Mouse (Mus musculus) embryonic facial prominence, embryonic 12.5 days (tissue): ENCODE data around the gene 1700025G04Rik. TPM values are rescaled to one million over a fixed set of nuclear protein-coding genes. Genes with fewer than 3 reads are reported as not detected.

Source experiments
- ATAC-seq: fragments of 200-750 bp; cut with Nextera tagmentation; 2 replicates; pipeline ENCODE4 v1.8.0; 2017; ENCODE audit not compliant: insufficient number of reproducible peaks, insufficient read depth, low FRiP score, low TSS enrichment
- H3K27ac ChIP-seq: fragments of 300-500 bp; sonication (generic); 2 replicates; pipeline ENCODE4 v1.5.1; 2016; ENCODE audit warnings: mild to moderate bottlenecking
- H3K27me3 ChIP-seq: fragments of 300-500 bp; sonication (generic); 2 replicates; pipeline ENCODE4 v1.6.1; 2016; ENCODE audit warnings: mild to moderate bottlenecking, moderate library complexity
- H3K36me3 ChIP-seq: fragments of 300-500 bp; sonication (generic); 2 replicates; pipeline ENCODE4 v1.6.1; 2016; ENCODE audit warnings: mild to moderate bottlenecking
- H3K4me1 ChIP-seq: fragments of 300-500 bp; sonication (generic); 2 replicates; pipeline ENCODE4 v1.6.1; 2016
- H3K4me2 ChIP-seq: fragments of 300-500 bp; sonication (generic); replicated peaks from 2 replicates; pipeline ENCODE4 v1.6.1; 2016; ENCODE audit warnings: mild to moderate bottlenecking, moderate library complexity
- H3K4me3 ChIP-seq: fragments of 300-500 bp; sonication (generic); 2 replicates; pipeline ENCODE4 v1.5.1; 2016; ENCODE audit warnings: mild to moderate bottlenecking
- H3K9ac ChIP-seq: fragments of 300-500 bp; sonication (generic); 2 replicates; pipeline ENCODE4 v1.6.1; 2016; ENCODE audit warnings: mild to moderate bottlenecking, moderate library complexity
- H3K9me3 ChIP-seq: fragments of 300-500 bp; sonication (generic); 2 replicates; pipeline ENCODE4 v1.6.1; 2016; ENCODE audit warnings: mild to moderate bottlenecking, moderate library complexity
- WGBS: fragments of 180-500 bp; shearing (Covaris S2); methylation state at CpG from one replicate; pipeline ENCODE4 v1.1.7; 2016; 5-methylcytosine and 5-hydroxymethylcytosine counted together
- polyA plus RNA-seq: library from polyadenylated mRNA; unstranded; fragments of >200 nt; fragmentation: Nextera tagmentation; extraction: Ambion mirVana; gene quantifications from 2 replicates; pipeline ENCODE4 v1.2.1, GENCODE M21; 2016

The 1700025G04Rik gene
- polyA plus RNA-seq, 1 experiment from 2014 or later = 34.7 TPM

DNA sequence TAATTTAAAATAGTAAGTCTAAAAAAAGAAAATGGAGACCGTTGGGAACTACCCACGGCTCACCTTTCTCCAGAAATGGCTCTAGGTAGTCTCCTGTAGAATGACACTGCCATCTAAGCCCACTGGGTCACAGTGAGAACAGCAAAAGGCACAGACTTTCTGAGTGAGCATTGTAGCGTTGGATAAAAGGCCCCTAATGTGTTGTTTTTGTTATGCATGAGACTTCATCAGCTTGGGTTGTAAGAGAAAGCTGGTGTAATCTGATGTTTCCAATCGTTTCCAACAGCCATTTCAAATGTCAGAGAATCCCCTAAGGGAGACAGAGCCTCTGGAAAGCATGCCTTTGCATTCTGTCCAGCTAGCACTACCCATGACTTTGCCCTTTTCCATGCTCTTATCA, 19.5 kb downstream of the 1700025G04Rik start:
- ATAC-seq = no peak
- Histone ChIP-seq H3K27ac (no peak overlapping the region), H3K27me3 (no peaks in the 10 kb centered on the region), H3K4me3 (no peak overlapping the region), H3K9me3 (no peaks in the 10 kb centered on the region), H3K4me2 (no peak overlapping the region), H3K4me1 (0 out of 2 replicates have a peak, but pooled peaks cover 2% of the 10 kb centered on the region), H3K36me3 (no peaks in the 10 kb centered on the region), H3K9ac (no peak overlapping the region)
- 65% methylated on average over 4 of the region's 4 CpGs for WGBS

DNA sequence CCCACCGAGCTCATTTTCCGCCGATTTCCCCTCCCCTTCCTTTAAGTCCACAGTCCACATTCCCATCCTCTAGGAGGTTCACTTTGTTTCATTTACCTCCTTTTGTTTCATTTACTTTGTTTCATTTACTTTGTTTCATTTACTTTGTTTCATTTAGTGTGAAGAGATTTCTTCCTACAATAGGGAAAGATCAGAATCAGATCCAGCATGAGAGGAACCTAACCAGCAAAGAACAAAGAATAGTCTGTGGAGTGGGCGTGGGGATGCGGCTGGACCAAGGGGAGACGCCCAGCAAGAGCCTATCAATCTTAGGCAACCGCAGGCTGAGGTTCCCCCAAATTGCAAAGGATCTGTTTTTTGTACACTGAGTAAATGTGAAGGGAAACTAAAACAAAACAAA, 20.2 kb downstream of the 1700025G04Rik start:
- no peaks in the 10 kb centered on the region for H3K27me3 ChIP-seq
- 70% methylated on average over 7 of the region's 7 CpGs for WGBS
- no peak overlapping the region for H3K27ac ChIP-seq
- 0 out of 2 replicates have a peak, but pooled peaks cover 2% of the 10 kb centered on the region for H3K4me1 ChIP-seq
- H3K4me3 ChIP-seq = no peak overlapping the region
- no peaks in the 10 kb centered on the region for H3K9me3 ChIP-seq
- no peak for ATAC-seq
- no peaks in the 10 kb centered on the region for H3K36me3 ChIP-seq
- no peak overlapping the region for H3K9ac ChIP-seq
- H3K4me2 ChIP-seq = no peak overlapping the region

DNA sequence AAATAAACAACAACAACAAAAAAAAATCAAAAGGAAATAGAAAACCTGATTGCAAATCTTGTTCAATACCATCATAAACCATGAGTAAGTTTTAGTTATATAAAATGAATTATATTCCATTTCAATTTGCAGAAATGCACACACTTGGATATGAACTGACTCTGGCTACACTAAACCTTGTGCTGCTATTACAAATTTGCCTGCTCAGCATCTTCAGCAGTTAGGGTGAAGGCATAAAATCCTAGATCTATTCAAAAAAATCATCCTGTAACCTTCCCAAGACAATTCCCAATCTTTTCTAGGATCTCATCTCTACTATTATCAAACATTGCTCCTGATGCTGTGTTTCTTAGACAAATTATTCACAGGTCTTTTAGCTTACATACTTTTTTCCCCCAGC, 22.0 kb downstream of the 1700025G04Rik start:
- no peaks in the 10 kb centered on the region for H3K27me3 ChIP-seq
- H3K4me2 ChIP-seq = no peak overlapping the region
- H3K4me3 ChIP-seq = no peak overlapping the region
- H3K36me3 ChIP-seq = no peaks in the 10 kb centered on the region
- no peaks in the 10 kb centered on the region for H3K9me3 ChIP-seq
- H3K9ac ChIP-seq = no peak overlapping the region
- ATAC-seq = no peak
- H3K4me1 ChIP-seq = peaks cover 5% of the 10 kb centered on the region; the same call in 1 of the 2 replicates
- no peak overlapping the region for H3K27ac ChIP-seq

DNA sequence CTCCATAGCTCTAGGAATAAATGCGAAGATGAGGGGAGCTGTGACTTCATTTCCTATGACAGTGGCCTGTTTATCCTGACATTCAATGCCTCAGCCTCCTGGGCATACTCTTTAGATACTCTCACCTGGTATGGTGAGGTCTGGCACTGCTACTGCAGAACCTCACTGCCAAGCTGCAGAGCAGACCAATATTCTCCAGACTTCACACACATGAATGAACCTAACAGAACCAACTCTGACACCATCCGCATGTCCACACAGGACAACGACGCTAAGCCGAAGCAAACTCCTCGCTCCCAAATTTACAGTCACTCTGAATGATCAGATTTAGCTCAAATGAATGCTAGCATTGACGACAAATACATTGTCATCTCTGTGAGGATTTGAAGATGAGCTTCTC, 24.4 kb downstream of the 1700025G04Rik start:
- Histone ChIP-seq H3K4me1 (peaks cover 5% of the 10 kb centered on the region; the same call in 1 of the 2 replicates), H3K9me3 (no peaks in the 10 kb centered on the region), H3K4me2 (no peak overlapping the region), H3K4me3 (no peak overlapping the region), H3K27me3 (no peaks in the 10 kb centered on the region), H3K9ac (no peak overlapping the region), H3K36me3 (no peaks in the 10 kb centered on the region), H3K27ac (no peak overlapping the region)
- WGBS = 97% methylated on average over 7 of the region's 7 CpGs
- no peak for ATAC-seq

DNA sequence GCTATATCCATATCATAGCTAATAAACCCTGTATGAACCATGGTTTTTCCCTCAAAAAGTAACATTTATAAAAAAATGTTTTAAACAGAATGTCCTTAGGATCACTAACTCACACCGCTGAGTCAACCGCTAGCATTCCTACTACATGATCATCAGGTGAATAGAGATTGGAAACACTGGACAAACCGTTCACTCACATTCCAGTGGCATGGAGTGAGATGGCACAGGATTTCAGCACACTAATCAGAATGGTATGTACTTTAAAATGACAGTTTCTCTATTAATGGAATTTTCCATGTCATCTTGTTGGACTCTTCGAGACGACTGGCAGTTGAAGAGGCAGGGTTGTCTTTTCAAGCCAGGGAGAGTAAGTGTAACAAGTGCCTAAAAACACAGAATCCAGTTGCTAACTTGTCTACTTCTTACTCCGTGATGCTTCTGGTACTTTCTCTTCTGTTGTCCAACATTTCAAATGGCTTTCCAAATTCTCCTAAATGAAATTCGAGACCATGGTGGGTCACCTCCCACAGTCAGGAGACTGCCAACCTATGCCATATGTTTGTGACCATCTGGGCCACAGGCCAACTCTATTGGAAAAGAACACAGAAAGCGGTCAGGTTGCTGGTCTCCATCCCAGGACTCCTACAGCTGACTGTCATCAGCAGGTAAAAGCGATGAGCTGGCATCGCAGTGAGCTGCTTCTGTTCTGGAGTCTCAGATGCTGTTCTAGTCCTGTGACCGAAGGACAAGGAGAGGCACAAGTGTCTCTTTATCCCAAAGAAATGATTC, 26.4 kb downstream of the 1700025G04Rik start:
- H3K36me3 ChIP-seq = no peaks in the 10 kb centered on the region
- H3K9me3 ChIP-seq = no peaks in the 10 kb centered on the region
- no peak overlapping the region for H3K4me3 ChIP-seq
- no peaks in the 10 kb centered on the region for H3K27me3 ChIP-seq
- no peak overlapping the region for H3K4me2 ChIP-seq
- H3K9ac ChIP-seq = no peak overlapping the region
- WGBS = 90% methylated on average over 11 of the region's 11 CpGs
- ATAC-seq = no peak
- no peak overlapping the region for H3K27ac ChIP-seq
- H3K4me1 ChIP-seq = peaks cover 3% of the 10 kb centered on the region; the same call in 1 of the 2 replicates

DNA sequence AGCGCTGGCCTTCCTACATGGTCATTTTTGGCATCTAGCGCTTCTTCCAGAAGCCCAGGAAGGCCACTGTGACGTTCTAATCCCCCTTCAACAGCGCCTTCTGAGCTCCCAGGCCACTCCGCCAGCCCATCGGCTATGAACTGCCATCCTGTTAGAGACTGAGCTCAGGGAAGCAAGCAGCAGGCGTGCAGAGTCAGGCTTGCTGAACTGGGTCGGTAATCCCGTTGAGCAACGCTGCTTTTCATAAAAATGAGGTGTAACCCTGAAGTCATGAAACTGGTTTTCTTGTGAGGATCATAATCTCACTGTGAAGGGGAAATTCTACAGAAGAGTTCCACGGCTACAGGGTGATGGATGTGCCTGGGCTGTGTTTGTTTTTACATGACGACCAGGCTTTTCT, 28.2 kb downstream of the 1700025G04Rik start:
- no peaks in the 10 kb centered on the region for H3K27me3 ChIP-seq
- no peak for ATAC-seq
- H3K9me3 ChIP-seq = no peaks in the 10 kb centered on the region
- no peaks in the 10 kb centered on the region for H3K36me3 ChIP-seq
- no peak overlapping the region for H3K4me2 ChIP-seq
- H3K9ac ChIP-seq = no peak overlapping the region
- WGBS = 81% methylated on average over 12 of the region's 12 CpGs
- peaks cover 3% of the 10 kb centered on the region; the same call in 1 of the 2 replicates for H3K4me1 ChIP-seq
- H3K4me3 ChIP-seq = no peak overlapping the region
- H3K27ac ChIP-seq = no peak overlapping the region

DNA sequence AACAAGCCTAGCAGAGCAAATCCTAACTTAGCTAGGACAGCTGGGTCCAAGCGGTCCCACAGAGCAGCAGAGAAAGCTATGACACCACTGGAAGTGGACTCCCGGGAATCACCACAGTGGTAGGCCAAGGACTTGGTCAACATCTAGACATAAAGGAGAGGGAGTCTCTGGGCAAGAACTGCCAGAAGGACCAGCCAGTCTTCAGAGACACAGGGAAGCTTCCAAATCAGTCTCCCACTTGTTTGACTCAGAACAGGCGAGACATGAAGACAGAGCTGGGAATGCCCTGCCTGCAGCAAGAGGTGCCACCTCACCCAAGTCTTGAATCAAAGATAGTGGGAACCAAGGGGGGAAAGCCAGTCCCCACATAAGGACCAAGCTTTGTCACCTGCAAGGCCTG, 29.7 kb downstream of the 1700025G04Rik start:
- no peaks in the 10 kb centered on the region for H3K9me3 ChIP-seq
- WGBS = 86% methylated on average over 3 of the region's 3 CpGs
- H3K27ac ChIP-seq = no peak overlapping the region
- H3K4me3 ChIP-seq = no peak overlapping the region
- peaks cover 3% of the 10 kb centered on the region; the same call in 1 of the 2 replicates for H3K4me1 ChIP-seq
- no peak for ATAC-seq
- H3K36me3 ChIP-seq = no peaks in the 10 kb centered on the region
- H3K4me2 ChIP-seq = no peak overlapping the region
- H3K9ac ChIP-seq = no peak overlapping the region
- no peaks in the 10 kb centered on the region for H3K27me3 ChIP-seq

DNA sequence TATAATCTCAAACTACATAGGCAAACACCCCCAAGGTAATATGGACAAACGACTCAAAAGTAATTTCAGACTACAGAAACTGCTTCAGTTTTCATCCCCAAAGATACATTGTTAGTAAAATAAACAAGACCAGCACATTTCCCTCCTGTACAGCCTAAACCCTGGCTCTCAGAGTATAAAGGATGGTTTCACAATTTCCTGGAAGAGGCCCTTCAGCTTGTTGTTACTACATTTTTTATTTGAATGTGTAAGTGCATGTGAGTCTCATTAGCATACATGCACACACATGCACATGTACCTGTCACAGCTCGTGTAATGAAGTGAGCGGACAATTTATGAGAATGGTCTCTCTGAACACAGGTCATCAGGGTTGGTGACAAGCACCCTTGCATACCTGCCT, 31.1 kb downstream of the 1700025G04Rik start:
- no peak overlapping the region for H3K4me2 ChIP-seq
- 78% methylated on average over 3 of the region's 3 CpGs for WGBS

DNA sequence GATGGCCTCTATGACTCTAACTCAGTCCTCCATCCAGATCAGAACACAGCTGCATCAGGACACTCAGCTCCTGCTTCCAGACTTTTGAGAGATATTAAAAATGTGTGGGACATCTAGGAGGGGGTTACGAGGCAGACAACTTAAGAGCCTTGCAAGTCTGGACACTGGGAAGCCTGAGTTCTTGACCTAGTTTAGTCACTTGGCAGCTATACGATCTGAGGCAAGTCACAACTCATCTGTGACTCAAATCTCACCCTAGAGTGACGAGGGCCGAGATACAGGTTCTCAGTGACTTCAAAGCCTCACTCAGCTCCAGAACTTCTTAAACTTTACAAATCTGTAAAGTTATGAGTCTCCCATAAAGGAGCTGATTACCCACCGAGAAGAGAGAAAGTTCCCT, 36.8 kb downstream of the 1700025G04Rik start:
- H3K4me3 ChIP-seq = no peak overlapping the region
- ATAC-seq = no peak
- H3K36me3 ChIP-seq = no peaks in the 10 kb centered on the region
- 83% methylated on average over 5 of the region's 5 CpGs for WGBS
- no peak overlapping the region for H3K27ac ChIP-seq
- no peak overlapping the region for H3K4me2 ChIP-seq
- H3K27me3 ChIP-seq = no peaks in the 10 kb centered on the region
- 0 out of 2 replicates have a peak, but pooled peaks cover 6% of the 10 kb centered on the region for H3K4me1 ChIP-seq
- no peaks in the 10 kb centered on the region for H3K9me3 ChIP-seq
- H3K9ac ChIP-seq = no peak overlapping the region

More for the DNA sequence above, 31.1 kb downstream of the 1700025G04Rik start:
- Histone ChIP-seq H3K9me3 (no peaks in the 10 kb centered on the region), H3K4me1 (peaks cover 2% of the 10 kb centered on the region; the same call in 1 of the 2 replicates), H3K9ac (no peak overlapping the region), H3K27me3 (no peaks in the 10 kb centered on the region), H3K36me3 (no peaks in the 10 kb centered on the region), H3K27ac (no peak overlapping the region), H3K4me3 (no peak overlapping the region)
- ATAC-seq = no peak

DNA sequence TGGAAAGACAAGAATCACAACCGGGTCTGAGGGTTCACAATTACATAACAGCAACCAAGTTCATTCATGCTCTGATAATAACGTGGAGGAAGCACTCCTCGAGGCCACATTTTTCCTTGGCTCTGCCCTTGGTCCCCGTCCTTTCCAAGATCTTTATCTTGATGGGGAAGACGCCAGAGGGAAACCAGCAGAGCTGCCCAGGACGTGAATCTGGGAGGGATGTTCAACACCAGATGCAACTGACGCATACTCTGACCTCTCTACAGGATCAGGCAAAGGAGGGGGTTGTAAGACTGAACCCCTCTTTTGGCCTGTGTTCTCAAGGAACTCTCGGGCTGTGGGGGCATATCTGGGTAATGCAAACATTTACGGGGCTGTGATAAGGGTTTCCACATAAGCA, 38.1 kb downstream of the 1700025G04Rik start:
- WGBS = 65% methylated on average over 9 of the region's 9 CpGs
- Histone ChIP-seq H3K27ac (no peak overlapping the region), H3K9ac (no peak overlapping the region), H3K4me1 (0 out of 2 replicates have a peak, but pooled peaks cover 6% of the 10 kb centered on the region), H3K36me3 (no peaks in the 10 kb centered on the region), H3K27me3 (no peaks in the 10 kb centered on the region), H3K9me3 (no peaks in the 10 kb centered on the region), H3K4me3 (no peak overlapping the region), H3K4me2 (no peak overlapping the region)
- no peak for ATAC-seq

DNA sequence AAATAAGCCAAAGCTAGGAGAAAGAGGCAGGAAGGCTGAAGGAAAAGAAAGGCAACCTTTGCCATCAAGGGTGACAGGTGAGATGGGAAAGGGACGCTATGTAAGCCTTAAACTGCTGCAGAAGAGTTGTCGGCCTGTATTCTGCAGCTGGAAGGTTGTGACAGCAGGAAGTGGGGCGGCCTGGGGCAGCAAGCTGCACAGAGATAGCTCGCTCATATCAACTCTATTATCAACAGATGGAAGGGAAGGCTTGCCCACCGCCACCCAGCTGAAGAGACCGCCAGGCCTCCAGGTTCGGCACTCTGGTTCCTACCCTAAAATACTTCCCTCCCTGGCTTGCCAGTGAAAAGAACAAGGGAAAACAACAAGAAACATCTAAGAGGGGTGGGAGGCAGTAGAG, 39.9 kb downstream of the 1700025G04Rik start:
- Histone ChIP-seq H3K9ac (no peak overlapping the region), H3K9me3 (no peaks in the 10 kb centered on the region), H3K4me2 (no peak overlapping the region), H3K36me3 (no peaks in the 10 kb centered on the region), H3K4me3 (no peak overlapping the region), H3K27me3 (no peaks in the 10 kb centered on the region), H3K27ac (no peak overlapping the region), H3K4me1 (0 out of 2 replicates have a peak, but pooled peaks cover 6% of the 10 kb centered on the region)
- ATAC-seq = no peak
- WGBS = 71% methylated on average over 7 of the region's 7 CpGs

DNA sequence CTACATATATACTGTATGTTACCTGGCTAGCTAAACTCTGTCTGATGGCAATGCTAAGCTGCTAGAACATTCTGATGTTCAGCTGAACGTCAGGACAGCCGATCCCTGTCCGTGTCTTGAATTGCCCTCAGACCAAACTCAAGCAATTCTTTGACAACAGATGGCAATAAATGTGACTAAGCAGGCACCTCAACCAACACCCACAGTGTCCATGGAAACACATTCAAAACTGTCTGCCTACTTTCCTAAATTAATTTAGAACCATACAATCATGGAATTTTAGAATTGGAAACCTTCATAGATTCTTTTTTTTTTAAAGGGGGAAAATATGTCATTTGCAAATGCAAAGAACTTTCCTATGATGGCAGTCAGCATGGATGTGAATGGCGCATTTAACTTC, 41.6 kb downstream of the 1700025G04Rik start:
- 0 out of 2 replicates have a peak, but pooled peaks cover 6% of the 10 kb centered on the region for H3K4me1 ChIP-seq
- ATAC-seq = no peak
- H3K9me3 ChIP-seq = no peaks in the 10 kb centered on the region
- no peak overlapping the region for H3K9ac ChIP-seq
- no peak overlapping the region for H3K4me2 ChIP-seq
- H3K27ac ChIP-seq = no peak overlapping the region
- WGBS = 87% methylated on average over 4 of the region's 4 CpGs
- H3K27me3 ChIP-seq = no peaks in the 10 kb centered on the region
- H3K36me3 ChIP-seq = no peaks in the 10 kb centered on the region
- no peak overlapping the region for H3K4me3 ChIP-seq
